Mouse (Mus musculus) colon, adult 2 months (tissue): ENCODE results near the gene Dda1. TPM values are rescaled to one million over a fixed set of nuclear protein-coding genes. Genes with fewer than 3 reads are reported as not detected.

ENCODE experiments used
- polyA plus RNA-seq: library from polyadenylated mRNA; depleted of rRNA; stranded (reverse); fragments of >200 nt; gene quantifications from 2 replicates; pipeline ENCODE4 v1.2.3, GENCODE M21; 2012; rRNA removed

Gene Dda1
- 91.4 and 116 TPM in 2 replicates for polyA plus RNA-seq

GRCm38 (mm10) chr8:71468916-71469315 lies at the start of gene Dda1:
TSS of gene Dda1 (plus strand) at chr8:71469199.

GRCm38 (mm10) chr8:71463188-71464033 lies 5.6 kb upstream of the Dda1 start, which contains the start of gene Abhd8:
TSS of gene Abhd8 (minus strand) at chr8:71463655.

GRCm38 (mm10) chr8:71464513-71465500 lies 4.2 kb upstream of the Dda1 start, which contains the start of gene Mrpl34:
TSS of gene Mrpl34 (plus strand) at chr8:71464959.

GRCm38 (mm10) chr8:71485142-71486135 lies 16.4 kb downstream of the Dda1 start, which contains the start of gene Ano8:
TSS of gene Ano8 (minus strand) at chr8:71485963.

GRCm38 (mm10) chr8:71487691-71488445 lies 18.9 kb downstream of the Dda1 start, which contains the start of gene Gtpbp3:
TSS of gene Gtpbp3 (plus strand) at chr8:71488103.

GRCm38 (mm10) chr8:71511644-71512043 lies 42.6 kb downstream of the Dda1 start, which contains the start of gene Plvap:
TSS of gene Plvap (minus strand) at chr8:71511752.

GRCm38 (mm10) chr8:71525226-71526050 lies 56.4 kb downstream of the Dda1 start, which contains the start of gene Ccdc194:
TSS of gene Ccdc194 (minus strand) at chr8:71525711.

Other genes starting within 250 kb of the Dda1 start
- gene Myo9b, start 196.5 kb upstream of the Dda1 start, polyA plus RNA-seq = 22.6 and 30.1 TPM in 2 replicates
- 8.7 and 9.1 TPM in 2 replicates for gene Haus8, start 196.3 kb upstream of the Dda1 start, polyA plus RNA-seq
- 119 and 126 TPM in 2 replicates for gene Use1, start 102.4 kb upstream of the Dda1 start, polyA plus RNA-seq
- gene Ocel1, start 97.9 kb upstream of the Dda1 start, polyA plus RNA-seq = 27.3 and 51.2 TPM in 2 replicates
- gene Nr2f6, start 87.2 kb upstream of the Dda1 start, polyA plus RNA-seq = 411 and 497 TPM in 2 replicates
- gene Ushbp1, start 73.4 kb upstream of the Dda1 start, polyA plus RNA-seq = 9.9 and 11.4 TPM in 2 replicates
- gene Babam1, start 72.3 kb upstream of the Dda1 start, polyA plus RNA-seq = 137 and 140 TPM in 2 replicates
- gene Ankle1, start 63.2 kb upstream of the Dda1 start, polyA plus RNA-seq = 20.1 and 26.5 TPM in 2 replicates
- 48.1 and 60.2 TPM in 2 replicates for gene Abhd8, start 5.5 kb upstream of the Dda1 start, polyA plus RNA-seq
- gene Mrpl34, start 4.2 kb upstream of the Dda1 start, polyA plus RNA-seq = 177 and 193 TPM in 2 replicates
- gene Ano8, start 16.8 kb downstream of the Dda1 start, polyA plus RNA-seq = 26.9 and 33.6 TPM in 2 replicates
- 41.9 and 45.0 TPM in 2 replicates for gene Gtpbp3, start 18.9 kb downstream of the Dda1 start, polyA plus RNA-seq
- 241 and 256 TPM in 2 replicates for gene Plvap, start 42.6 kb downstream of the Dda1 start, polyA plus RNA-seq
- not detected in 2 replicates for gene Ccdc194, start 56.5 kb downstream of the Dda1 start, polyA plus RNA-seq
- gene Bst2, start 68.3 kb downstream of the Dda1 start, polyA plus RNA-seq = 152 and 173 TPM in 2 replicates
- 211 and 221 TPM in 2 replicates for gene Mvb12a, start 73.7 kb downstream of the Dda1 start, polyA plus RNA-seq
- gene Tmem221, start 89.7 kb downstream of the Dda1 start, polyA plus RNA-seq = 0.60 and 1.3 TPM in 2 replicates
- gene Nxnl1, start 97.4 kb downstream of the Dda1 start, polyA plus RNA-seq = not detected in 2 replicates
- gene Slc27a1, start 99.7 kb downstream of the Dda1 start, polyA plus RNA-seq = 99.3 and 110 TPM in 2 replicates
- 232 and 268 TPM in 2 replicates for gene Pgls, start 123.0 kb downstream of the Dda1 start, polyA plus RNA-seq
- gene Fam129c, start 128.4 kb downstream of the Dda1 start, polyA plus RNA-seq = 6.0 and 7.6 TPM in 2 replicates
- 120 and 129 TPM in 2 replicates for gene Colgalt1, start 141.8 kb downstream of the Dda1 start, polyA plus RNA-seq
- 2.2 and 3.2 TPM in 2 replicates for gene Unc13a, start 202.6 kb downstream of the Dda1 start, polyA plus RNA-seq
- 18.7 and 23.3 TPM in 2 replicates for gene Jak3, start 207.1 kb downstream of the Dda1 start, polyA plus RNA-seq
- gene Insl3, start 220.0 kb downstream of the Dda1 start, polyA plus RNA-seq = 11.6 and 16.8 TPM in 2 replicates
- 298 and 338 TPM in 2 replicates for gene B3gnt3, start 232.6 kb downstream of the Dda1 start, polyA plus RNA-seq